ENCODE assay signal across 9 mouse cellular contexts in genomic region chr13:36367712-36368491, GRCm38 (mm10).
DNase-seq lines count a peak whose midpoint lies in the region; ATAC-seq lines count a peak whose summit lies in the region.
"Had no signal": no experiment of that assay in that cellular context is flagged by ENCODE, and none has a peak within 500 bp of the region (broad histone marks: within the 10 kb centered on the region; RNA-seq: fewer than 3 reads in every experiment).

No protein-coding gene starts in this region.

- DNase-seq in cerebellum, postnatal 14 days: peak; percentile 18 to 32
- no peak for DNase-seq in cerebellum, postnatal 4 days (ENCODE audit: low spot score in 2 of 2)
- peak; percentile 3 for DNase-seq in lung, postnatal 10 days
- no peak for DNase-seq in lung, postnatal 25 days (ENCODE audit: low spot score)
- DNase-seq in telencephalon, adult 2 months (ENCODE audit: low read depth, low spot score): peak; percentile 77
- DNase-seq in c-Kit-positive CD71-positive TER-119-positive erythroid progenitor cells, embryonic 14.5 days (ENCODE audit: low spot score): no peak
- DNase-seq in adrenal gland, postnatal 4 days (ENCODE audit: low spot score in 2 of 2): no peak
- DNase-seq: liver had no signal

- peak; percentile 71 for ATAC-seq in inflammation-experienced regulatory T-cells, adult 6 months

Comparison
In these comparisons a context has a peak if more than half of its experiments do, and no peak if none do; other contexts are left out.
1. DNase-seq: peak in cerebellum, postnatal 14 days (2 of 2), lung, postnatal 10 days (single experiment) and telencephalon, adult 2 months (single experiment); none in cerebellum, postnatal 4 days (0 of 2), lung, postnatal 25 days (single experiment), c-Kit-positive CD71-positive TER-119-positive erythroid progenitor cells, embryonic 14.5 days (single experiment) and adrenal gland, postnatal 4 days (0 of 2).